Mouse (Mus musculus) midbrain, embryonic 15.5 days (tissue): ENCODE data around the gene 5730522E02Rik. TPM values are rescaled to one million over a fixed set of nuclear protein-coding genes. Genes with fewer than 3 reads are reported as not detected.
"Not testable (repeated sequence)": the region's sequence is repeated elsewhere in the genome, so short reads cannot be mapped to it uniquely, and the experiment has no call there.

Experiments
- ATAC-seq: fragments of 200-750 bp; cut with Nextera tagmentation; replicated peaks from 2 replicates; pipeline ENCODE4 v1.8.0; 2017; ENCODE audit warnings: moderate TSS enrichment
- H3K27ac ChIP-seq: fragments of 300-500 bp; sonication (generic); 2 replicates; pipeline ENCODE4 v1.5.1; 2015; ENCODE audit warnings: mild to moderate bottlenecking, inconsistent platforms
- H3K27me3 ChIP-seq: fragments of 300-500 bp; sonication (generic); replicated peaks from 2 replicates; pipeline ENCODE4 v1.6.1; 2015; ENCODE audit warnings: inconsistent platforms
- H3K36me3 ChIP-seq: fragments of 300-500 bp; sonication (generic); replicated peaks from 2 replicates; pipeline ENCODE4 v1.6.1; 2015; ENCODE audit warnings: inconsistent platforms
- H3K4me1 ChIP-seq: fragments of 300-500 bp; sonication (generic); 2 replicates; pipeline ENCODE4 v1.6.1; 2015; ENCODE audit warnings: inconsistent platforms
- H3K4me2 ChIP-seq: fragments of 300-500 bp; sonication (generic); 2 replicates; pipeline ENCODE4 v1.6.1; 2015; ENCODE audit warnings: inconsistent platforms, mild to moderate bottlenecking, moderate library complexity
- H3K4me3 ChIP-seq: fragments of 300-500 bp; sonication (generic); 2 replicates; pipeline ENCODE4 v1.5.1; 2015; ENCODE audit warnings: mild to moderate bottlenecking, inconsistent platforms
- H3K9ac ChIP-seq: fragments of 300-500 bp; sonication (generic); 2 replicates; pipeline ENCODE4 v1.6.1; 2015; ENCODE audit warnings: mild to moderate bottlenecking, inconsistent platforms
- H3K9me3 ChIP-seq: fragments of 300-500 bp; sonication (generic); 2 replicates; pipeline ENCODE4 v1.6.1; 2016; ENCODE audit warnings: inconsistent platforms
- WGBS: fragments of 180-500 bp; shearing (Covaris S2); methylation state at CpG from one replicate; pipeline ENCODE4 v1.1.7; 2015; ENCODE audit warnings: mixed read lengths; 5-methylcytosine and 5-hydroxymethylcytosine counted together
- polyA plus RNA-seq: library from polyadenylated mRNA; unstranded; fragments of >200 nt; fragmentation: Nextera tagmentation; extraction: Ambion mirVana; gene quantifications from 2 replicates; pipeline ENCODE4 v1.2.1, GENCODE M21; 2015

5730522E02Rik gene
- 13.6 and 16.8 TPM in 2 replicates for polyA plus RNA-seq

DNA sequence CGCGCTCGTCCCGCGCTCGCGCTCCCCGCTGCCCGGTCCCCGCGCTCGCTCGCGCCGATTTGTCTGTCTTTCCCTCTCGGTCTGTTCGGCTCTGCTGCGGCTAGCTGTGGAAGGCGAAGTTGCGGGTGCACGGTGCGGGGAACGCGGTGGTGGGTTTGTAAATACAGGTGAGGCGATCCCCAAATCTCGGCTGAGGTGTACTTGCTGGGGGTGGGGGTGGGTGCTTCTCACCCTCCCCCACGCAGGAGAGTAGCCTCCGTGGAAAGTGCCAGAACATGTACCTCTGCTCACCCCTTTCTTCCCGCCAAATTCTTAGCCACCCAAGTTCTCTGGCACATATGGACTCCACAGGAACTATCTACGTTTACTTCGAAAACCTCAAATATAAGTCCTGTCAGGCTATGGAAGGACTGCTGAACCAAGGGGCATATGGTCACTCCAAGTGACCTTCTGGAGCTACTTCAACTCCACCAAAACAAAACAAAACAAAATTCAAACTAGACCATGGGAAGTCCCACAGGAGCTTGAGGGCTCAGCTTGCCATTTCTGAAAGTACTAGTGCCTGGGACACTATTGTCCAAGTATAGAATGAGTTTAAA lies at the start of gene 5730522E02Rik:
Gene 5730522E02Rik (minus strand): TSS at position 182 of the 599 bp plus-strand sequence.
- ATAC-seq = no peak; the same call in none of the 2 replicates
- Histone ChIP-seq H3K4me1 (no peaks in the 10 kb centered on the region; the same call in 1 of the 2 replicates), H3K27me3 (no peaks in the 10 kb centered on the region), H3K36me3 (no peaks in the 10 kb centered on the region), H3K4me3 (peak within 1 kb of the TSS; percentile 67), H3K9me3 (no peaks in the 10 kb centered on the region), H3K9ac (peak within 1 kb of the TSS; percentile 93), H3K27ac (peak within 1 kb of the TSS; percentile 98), H3K4me2 (peak within 1 kb of the TSS; percentile 77)
- 3% methylated on average over 31 of the region's 31 CpGs for WGBS

DNA sequence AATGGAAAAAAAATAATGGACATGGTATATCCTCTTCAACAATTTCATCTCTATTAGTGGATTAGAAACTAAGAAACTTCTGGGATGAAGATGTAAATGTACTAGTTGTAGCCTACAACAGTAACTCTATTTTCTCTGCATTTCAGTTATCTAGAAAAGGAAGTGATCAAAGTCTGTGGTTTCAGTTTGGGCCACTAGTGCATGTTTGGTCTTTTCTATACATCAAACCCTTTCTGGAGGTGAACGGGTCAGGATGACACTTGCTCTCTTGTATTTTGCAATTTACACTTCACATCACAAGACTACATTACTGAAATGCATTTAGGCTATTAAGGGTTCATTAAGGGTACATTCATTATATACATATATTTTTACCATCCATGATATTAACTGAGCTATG lies 26.0 kb upstream of the 5730522E02Rik start:
- no peaks in the 10 kb centered on the region for H3K9me3 ChIP-seq
- no peaks in the 10 kb centered on the region for H3K4me1 ChIP-seq
- H3K4me3 ChIP-seq = no peak overlapping the region
- no peak overlapping the region for H3K27ac ChIP-seq
- 90% methylated on average over 1 of the region's 1 CpGs for WGBS
- H3K36me3 ChIP-seq = no peaks in the 10 kb centered on the region
- no peak overlapping the region for H3K4me2 ChIP-seq
- no peaks in the 10 kb centered on the region for H3K27me3 ChIP-seq
- no peak overlapping the region for H3K9ac ChIP-seq
- ATAC-seq = no peak

DNA sequence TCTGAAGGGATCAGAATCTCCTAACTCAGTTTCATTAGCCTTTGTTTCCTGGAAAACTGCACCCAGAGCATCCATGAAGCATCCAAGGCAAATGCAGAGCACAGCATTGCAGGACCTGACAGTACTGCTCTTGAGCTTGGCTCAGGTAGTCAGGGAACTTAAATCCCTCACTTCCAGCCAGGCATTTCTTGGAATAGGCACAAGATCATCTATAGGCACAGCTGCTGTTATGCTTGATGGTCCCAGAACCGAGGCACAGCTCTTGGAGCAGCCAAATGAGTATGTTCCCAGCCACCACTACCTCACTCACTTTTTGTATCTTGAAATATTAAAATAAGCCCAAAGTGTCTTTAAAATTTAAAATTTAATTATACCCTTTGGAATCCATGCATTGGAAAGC lies 19.3 kb upstream of the 5730522E02Rik start:
- 59% methylated on average over 1 of the region's 1 CpGs for WGBS
- Histone ChIP-seq H3K36me3 (no peaks in the 10 kb centered on the region), H3K27me3 (no peaks in the 10 kb centered on the region), H3K27ac (no peak overlapping the region), H3K4me3 (no peak overlapping the region), H3K9me3 (no peaks in the 10 kb centered on the region), H3K9ac (no peak overlapping the region), H3K4me1 (no peaks in the 10 kb centered on the region), H3K4me2 (no peak overlapping the region)
- ATAC-seq = no peak

DNA sequence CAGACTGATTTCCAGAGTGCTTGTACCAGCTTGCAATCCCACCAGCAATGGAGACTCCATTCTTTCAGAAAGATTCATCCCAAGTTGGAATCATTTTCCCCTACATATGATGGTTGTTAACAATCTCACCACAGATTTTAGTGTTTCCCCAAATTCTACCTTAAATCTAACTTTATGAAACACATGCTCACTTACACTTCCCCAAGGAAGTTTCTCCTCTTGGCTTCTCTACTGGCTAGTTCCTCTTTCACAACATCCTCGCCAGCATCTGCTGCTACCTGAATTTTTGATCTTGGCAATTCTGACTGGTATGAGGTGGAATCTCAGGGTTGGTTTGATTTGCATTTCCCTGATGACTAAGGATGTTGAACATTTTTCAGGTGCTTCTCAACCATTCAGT lies 3.1 kb upstream of the 5730522E02Rik start:
- H3K27me3 ChIP-seq, H3K4me2 ChIP-seq, H3K4me3 ChIP-seq, ATAC-seq, H3K9me3 ChIP-seq, H3K27ac ChIP-seq, H3K9ac ChIP-seq, H3K4me1 ChIP-seq, H3K36me3 ChIP-seq: not testable (repeated sequence)
- 91% methylated on average over 1 of the region's 1 CpGs for WGBS

DNA sequence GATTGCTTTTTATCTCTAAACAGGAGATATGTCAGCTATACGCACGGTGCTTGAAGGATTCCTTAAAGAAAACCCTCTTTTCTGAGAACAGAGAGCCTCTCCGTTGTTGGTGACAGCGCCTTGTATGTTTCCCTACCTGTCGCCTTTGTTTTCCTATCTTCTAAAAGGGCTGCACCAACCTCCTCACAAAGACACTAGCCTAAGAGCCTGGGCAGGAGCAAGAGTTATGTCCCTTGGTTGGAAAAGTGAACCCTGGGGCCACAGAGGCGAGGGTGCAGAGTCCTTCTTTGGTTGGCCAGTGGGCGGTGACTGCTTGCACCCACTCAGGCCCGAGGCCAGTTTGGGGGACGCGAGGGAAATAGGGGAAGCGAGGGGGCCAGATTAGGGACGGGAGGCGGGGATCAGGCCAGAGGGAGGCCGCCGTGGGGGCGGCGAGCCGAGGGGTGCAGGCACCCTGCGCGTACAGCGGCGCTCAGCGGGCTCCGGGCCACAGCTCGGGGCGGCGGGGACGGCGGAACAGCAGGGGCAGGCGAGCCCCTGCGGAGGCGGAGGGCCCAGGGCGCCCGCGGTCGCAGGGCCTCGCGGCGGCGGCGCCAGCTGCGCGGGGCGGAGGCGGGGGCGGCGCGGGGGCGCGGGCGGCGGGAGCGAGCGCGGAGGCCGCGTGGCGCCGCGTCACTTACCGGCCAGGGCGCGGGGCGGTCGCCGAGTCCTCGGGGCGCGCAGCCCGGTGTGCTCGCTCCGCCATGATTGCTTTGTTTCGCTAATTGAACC lies 567 bp downstream of the 5730522E02Rik start:
- ATAC-seq = peak; percentile 96
- WGBS = under 1% methylated on average over 43 of the region's 73 CpGs
- Histone ChIP-seq H3K27ac (peak overlapping the region; percentile 98), H3K4me3 (peak overlapping the region; percentile 67), H3K36me3 (no peaks in the 10 kb centered on the region), H3K27me3 (no peaks in the 10 kb centered on the region), H3K4me1 (no peaks in the 10 kb centered on the region; the same call in 1 of the 2 replicates), H3K4me2 (peak overlapping the region; percentile 77), H3K9ac (peak overlapping the region; percentile 93), H3K9me3 (no peaks in the 10 kb centered on the region)

DNA sequence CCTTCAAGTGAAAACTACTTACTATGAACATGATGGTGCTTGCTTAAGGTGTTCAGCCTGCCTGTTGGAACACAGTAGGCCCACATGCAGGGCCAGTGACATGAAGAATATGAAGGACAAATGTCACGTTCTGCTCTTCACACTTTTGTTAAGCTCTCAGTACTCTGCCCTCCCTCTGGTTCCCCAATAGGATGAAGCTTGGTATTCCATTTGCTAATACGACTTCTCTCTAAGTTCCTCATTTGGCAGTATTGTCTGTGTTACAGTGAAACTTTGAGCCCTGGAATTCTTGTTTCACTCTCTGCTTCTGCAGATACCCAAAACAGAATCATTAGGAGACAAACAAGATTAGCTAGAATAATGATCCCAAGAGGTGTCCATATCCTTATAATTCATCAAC lies 7.1 kb downstream of the 5730522E02Rik start:
- no peaks in the 10 kb centered on the region for H3K4me1 ChIP-seq
- H3K36me3 ChIP-seq = no peaks in the 10 kb centered on the region
- ATAC-seq = no peak
- no peaks in the 10 kb centered on the region for H3K27me3 ChIP-seq
- no peak overlapping the region for H3K9ac ChIP-seq
- WGBS = 69% methylated on average over 2 of the region's 2 CpGs
- H3K4me2 ChIP-seq = no peak overlapping the region
- H3K4me3 ChIP-seq = no peak overlapping the region
- no peaks in the 10 kb centered on the region for H3K9me3 ChIP-seq
- no peak overlapping the region for H3K27ac ChIP-seq

DNA sequence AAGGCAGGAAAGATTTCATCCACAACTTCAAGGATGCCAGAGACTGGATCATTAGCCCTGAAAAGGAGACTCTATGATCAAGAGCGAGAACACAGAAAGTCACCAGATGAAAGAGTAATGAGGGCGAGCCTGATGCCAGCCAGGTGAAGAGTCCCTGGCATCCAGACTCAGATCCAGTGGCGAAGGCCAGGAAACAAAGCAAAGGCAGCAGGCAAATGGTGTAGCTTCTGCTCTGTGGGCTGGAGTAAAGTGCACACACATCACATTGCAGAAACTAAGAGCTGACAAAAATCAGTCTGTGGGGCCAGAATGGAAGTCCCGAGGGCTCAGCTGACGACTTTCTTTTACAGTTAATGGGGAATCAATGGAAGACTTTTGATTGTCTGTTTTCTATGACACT lies 7.7 kb downstream of the 5730522E02Rik start:
- Histone ChIP-seq H3K4me2 (no peak overlapping the region), H3K4me1 (no peaks in the 10 kb centered on the region), H3K27me3 (no peaks in the 10 kb centered on the region), H3K4me3 (no peak overlapping the region), H3K9me3 (no peaks in the 10 kb centered on the region), H3K27ac (no peak overlapping the region), H3K9ac (no peak overlapping the region), H3K36me3 (no peaks in the 10 kb centered on the region)
- no peak for ATAC-seq
- WGBS = 80% methylated on average over 5 of the region's 5 CpGs

DNA sequence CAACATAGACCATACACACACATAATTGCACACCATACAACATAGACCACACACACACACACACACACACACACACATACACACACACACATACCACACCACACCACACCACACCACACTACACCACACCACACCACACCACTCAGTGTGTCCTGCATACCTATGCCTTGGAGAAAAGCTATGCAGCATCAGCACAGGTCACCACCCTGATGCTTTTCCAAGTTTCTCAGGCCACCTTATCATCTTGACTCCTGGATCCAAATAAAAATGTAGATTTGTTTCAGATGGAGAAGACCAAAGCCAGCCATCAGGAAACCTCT lies 8.8 kb downstream of the 5730522E02Rik start:
- H3K27me3 ChIP-seq = no peaks in the 10 kb centered on the region
- no peak overlapping the region for H3K27ac ChIP-seq
- no peak overlapping the region for H3K4me2 ChIP-seq
- H3K9ac ChIP-seq = no peak overlapping the region
- H3K4me3 ChIP-seq = no peak overlapping the region
- H3K36me3 ChIP-seq = no peaks in the 10 kb centered on the region
- no peaks in the 10 kb centered on the region for H3K9me3 ChIP-seq
- ATAC-seq = 0 out of 2 replicates have a peak, but pooled peaks have one; percentile 9
- H3K4me1 ChIP-seq = no peaks in the 10 kb centered on the region

DNA sequence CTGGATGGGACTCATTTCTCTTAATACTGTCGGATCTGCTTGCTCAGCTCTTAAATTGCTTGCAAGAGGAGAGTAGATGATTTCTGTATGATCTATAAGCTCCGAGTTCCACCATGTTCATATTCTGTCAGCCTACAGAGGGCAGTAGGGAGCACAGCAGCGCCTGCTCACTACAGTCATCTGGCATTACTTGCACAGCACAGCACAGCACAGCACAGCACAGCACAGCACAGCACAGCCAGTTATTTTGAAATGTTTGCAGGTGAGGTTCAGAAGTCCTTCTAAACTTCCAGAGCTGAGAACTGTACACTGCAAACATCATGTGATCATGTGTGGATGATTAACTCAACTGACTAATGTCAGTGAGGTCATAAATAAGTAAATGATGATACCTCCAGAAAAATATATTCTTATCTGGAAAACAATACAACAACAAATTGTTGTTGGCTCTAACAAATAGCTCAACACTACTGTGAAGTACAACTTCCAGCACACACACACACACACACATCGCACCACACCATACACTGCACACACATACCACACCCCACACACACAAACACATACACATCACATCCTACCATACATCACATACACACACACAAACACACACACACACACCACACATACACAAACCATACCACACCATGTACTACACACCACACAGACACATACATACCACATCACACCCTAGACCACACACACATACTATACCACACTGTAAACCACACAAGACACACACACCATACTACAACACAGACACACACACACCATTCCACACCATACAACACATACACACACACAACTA lies 9.4 kb downstream of the 5730522E02Rik start:
- H3K27ac ChIP-seq = no peak overlapping the region
- H3K36me3 ChIP-seq = no peaks in the 10 kb centered on the region
- no peak overlapping the region for H3K4me2 ChIP-seq
- peak; percentile 62; the same call in 1 of the 2 replicates for ATAC-seq
- H3K9ac ChIP-seq = no peak overlapping the region
- no peaks in the 10 kb centered on the region for H3K27me3 ChIP-seq
- WGBS = 60% methylated on average over 4 of the region's 4 CpGs
- H3K4me1 ChIP-seq = no peaks in the 10 kb centered on the region
- no peak overlapping the region for H3K4me3 ChIP-seq
- H3K9me3 ChIP-seq = no peaks in the 10 kb centered on the region

DNA sequence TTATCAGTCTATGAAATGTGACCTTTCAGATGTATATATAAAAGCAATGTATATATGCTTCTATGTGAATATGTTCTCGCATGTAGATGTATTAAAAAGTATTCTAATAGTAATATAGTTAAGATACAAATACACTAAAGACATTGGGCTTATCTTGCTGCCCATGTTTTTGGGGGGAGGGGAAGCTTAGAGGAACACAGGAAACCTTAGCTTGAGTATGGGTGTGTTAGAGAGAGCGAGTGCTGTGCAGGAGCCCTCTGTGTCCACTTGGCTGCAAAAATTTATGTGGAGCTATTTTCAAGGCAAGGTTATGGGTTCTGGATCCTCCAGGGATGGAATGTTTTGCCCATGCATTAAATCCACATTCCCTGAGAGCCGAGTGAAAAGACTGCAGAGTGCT lies 15.1 kb downstream of the 5730522E02Rik start:
- no peak for ATAC-seq
- Histone ChIP-seq H3K27ac (no peak overlapping the region), H3K9me3 (no peaks in the 10 kb centered on the region), H3K4me2 (no peak overlapping the region), H3K36me3 (no peaks in the 10 kb centered on the region), H3K27me3 (no peaks in the 10 kb centered on the region), H3K4me1 (no peaks in the 10 kb centered on the region), H3K4me3 (no peak overlapping the region), H3K9ac (no peak overlapping the region)
- 86% methylated on average over 3 of the region's 3 CpGs for WGBS

DNA sequence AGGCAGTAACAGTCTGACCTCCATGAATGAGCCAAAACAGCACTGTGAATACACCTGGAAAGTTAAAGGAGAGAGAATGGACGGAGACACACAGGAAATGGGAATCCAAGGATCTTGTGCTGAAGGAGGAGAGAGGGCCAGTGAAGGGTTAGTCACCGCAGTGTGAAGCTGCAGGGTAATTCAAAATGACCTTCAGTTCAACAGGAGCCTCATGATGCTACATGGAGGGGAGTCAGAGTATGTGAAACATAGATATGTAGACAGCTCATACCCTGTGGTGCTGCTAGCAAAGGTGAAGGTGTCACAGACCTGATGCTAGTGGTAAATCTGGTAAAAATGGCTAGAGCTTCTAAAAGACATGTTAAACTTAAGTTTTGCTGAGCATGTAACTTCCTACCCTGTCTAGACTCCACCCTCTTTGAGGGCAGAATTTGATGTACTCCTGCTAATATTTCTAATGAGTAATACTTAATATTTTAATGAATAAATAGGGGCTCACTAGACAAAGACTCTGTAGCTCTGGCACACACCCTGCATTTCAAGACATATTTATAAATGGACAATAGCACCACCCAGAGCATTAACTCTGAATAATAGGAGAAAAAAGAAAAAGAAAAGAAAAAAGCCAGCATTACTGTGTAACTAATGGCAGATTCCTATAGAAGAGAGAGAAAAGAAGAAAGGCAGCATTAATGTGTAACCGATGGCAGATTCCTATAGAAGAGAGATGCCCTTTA lies 23.2 kb downstream of the 5730522E02Rik start:
- Histone ChIP-seq H3K4me2 (no peak overlapping the region), H3K9me3 (no peaks in the 10 kb centered on the region), H3K27ac (no peak overlapping the region), H3K4me1 (no peaks in the 10 kb centered on the region), H3K27me3 (no peaks in the 10 kb centered on the region), H3K36me3 (no peaks in the 10 kb centered on the region), H3K9ac (no peak overlapping the region), H3K4me3 (no peak overlapping the region)
- WGBS = 73% methylated on average over 3 of the region's 3 CpGs
- ATAC-seq = peak; percentile 58

DNA sequence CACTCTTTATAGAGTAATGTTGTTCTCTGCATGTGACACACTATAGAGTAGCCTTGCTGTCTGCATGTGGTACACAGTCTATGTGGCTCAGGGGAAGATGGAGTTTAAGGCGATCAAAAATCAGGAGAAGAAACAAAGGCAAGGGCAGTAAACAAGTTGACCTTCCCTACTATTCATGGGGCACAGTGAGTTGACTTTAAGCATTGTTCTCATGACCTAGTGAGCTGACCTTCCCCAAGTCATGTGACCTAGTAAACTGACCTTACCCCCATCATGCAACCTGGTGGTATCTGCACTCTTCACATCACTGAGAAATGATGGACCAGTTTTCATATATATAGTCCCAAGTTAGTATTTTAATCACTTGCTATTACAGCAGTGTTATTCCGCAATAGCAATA lies 40.0 kb downstream of the 5730522E02Rik start:
- no peaks in the 10 kb centered on the region for H3K36me3 ChIP-seq
- no peak overlapping the region for H3K27ac ChIP-seq
- H3K27me3 ChIP-seq = no peaks in the 10 kb centered on the region
- WGBS = 92% methylated on average over 2 of the region's 2 CpGs
- no peak overlapping the region for H3K4me3 ChIP-seq
- no peak overlapping the region for H3K4me2 ChIP-seq
- H3K9ac ChIP-seq = no peak overlapping the region
- no peak for ATAC-seq
- H3K9me3 ChIP-seq = no peaks in the 10 kb centered on the region
- H3K4me1 ChIP-seq = no peaks in the 10 kb centered on the region
